Mouse (Mus musculus) cortical plate, adult 2 months (tissue): Measurements from ENCODE around the gene Aig1. TPM values are rescaled to one million over a fixed set of nuclear protein-coding genes. Genes with fewer than 3 reads are reported as not detected.
"Not testable (repeated sequence)": the region's sequence is repeated elsewhere in the genome, so short reads cannot be mapped to it uniquely, and the experiment has no call there.

Source experiments
- H3K27ac ChIP-seq: fragments of 200-500 bp; 2 replicates; pipeline ENCODE4 v1.5.1; 2012; ENCODE audit warnings: low read length, control low read depth, inconsistent platforms; ENCODE audit not compliant: insufficient read depth
- H3K4me1 ChIP-seq: fragments of 200-500 bp; 2 replicates; pipeline ENCODE4 v1.6.1; 2011; ENCODE audit warnings: low read length; ENCODE audit not compliant: control insufficient read depth, insufficient read depth
- H3K4me3 ChIP-seq: fragments of 200-500 bp; 2 replicates; pipeline ENCODE4 v1.5.1; 2011; ENCODE audit warnings: mild to moderate bottlenecking, low read length, control low read depth; ENCODE audit not compliant: insufficient read depth
- CTCF ChIP-seq: fragments of 200-500 bp; IDR thresholded peaks from 2 replicates; pipeline ENCODE4 v1.5.1; 2011; ENCODE audit warnings: mild to moderate bottlenecking, control low read depth, low read length; ENCODE audit not compliant: insufficient read depth; ENCODE audit errors: extremely low read depth
- POLR2A ChIP-seq: fragments of 200-500 bp; IDR thresholded peaks from 2 replicates; pipeline ENCODE4 v1.6.1; 2011; ENCODE audit warnings: mild to moderate bottlenecking, low read length, control low read depth; ENCODE audit not compliant: insufficient read depth; ENCODE audit errors: extremely low read depth
- polyA plus RNA-seq: library from polyadenylated mRNA; depleted of rRNA; stranded (reverse); fragments of >200 nt; gene quantifications from 2 replicates; pipeline ENCODE4 v1.2.3, GENCODE M21; 2012; rRNA removed

Aig1 gene
- 68.7 and 69.4 TPM in 2 replicates for polyA plus RNA-seq

- peak within 1 kb of the TSS; percentile 81 for H3K4me3 ChIP-seq
Measured at GRCm38 (mm10) chr10:13868371-13869321, at the start of gene Aig1. TSS of gene Aig1 (minus strand) at chr10:13868980.

DNA sequence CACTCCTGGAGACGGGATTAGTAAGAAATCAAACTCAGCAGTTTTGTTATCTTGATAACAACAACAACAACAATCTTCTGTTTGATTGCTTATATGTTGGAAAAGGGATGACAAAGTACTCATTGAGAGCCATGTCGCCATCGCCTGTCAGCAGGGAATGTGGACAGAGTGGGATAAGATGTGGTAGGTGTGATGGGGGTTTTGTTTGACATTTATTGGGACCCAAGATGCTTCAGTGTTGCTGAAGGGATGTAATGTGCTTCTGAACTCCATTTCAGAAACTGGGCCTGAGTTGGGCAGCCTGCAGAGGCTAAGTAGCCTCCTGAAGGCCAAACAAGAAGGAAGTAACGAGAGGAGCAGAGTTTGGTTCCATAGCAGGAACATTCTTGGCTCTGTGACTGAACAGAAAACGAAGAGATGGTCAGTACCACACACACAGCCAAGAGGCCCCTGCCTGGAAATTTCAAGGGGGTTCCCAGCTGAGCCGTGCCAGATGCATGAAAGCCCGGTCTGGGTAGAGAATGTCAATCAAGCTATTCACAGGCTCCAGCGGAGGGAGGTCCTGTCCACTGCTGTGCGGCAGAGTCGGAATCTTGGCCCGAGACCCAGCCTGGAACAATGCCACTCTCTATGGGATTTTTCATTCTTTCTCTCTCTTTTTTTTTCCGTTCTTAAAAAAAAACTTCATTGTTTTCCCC is 48.0 kb upstream of the Aig1 start:
- H3K27ac ChIP-seq: no peak overlapping the region
- peaks cover 1% of the 10 kb centered on the region; the same call in 1 of the 2 replicates for H3K4me1 ChIP-seq
- TF ChIP-seq CTCF (no peak), POLR2A (no peak)
- H3K4me3 ChIP-seq: no peak overlapping the region

More at GRCm38 (mm10) chr10:13868371-13869321, at the start of gene Aig1:
- TF ChIP-seq POLR2A: no peak
- no peak for TF ChIP-seq CTCF
- peaks cover 4% of the 10 kb centered on the region; the same call in 1 of the 2 replicates for H3K4me1 ChIP-seq
- H3K27ac ChIP-seq: peak within 1 kb of the TSS; percentile 74

- Histone ChIP-seq H3K4me3 (no peak overlapping the region), H3K4me1 (peaks cover 1% of the 10 kb centered on the region; the same call in 1 of the 2 replicates), H3K27ac (no peak overlapping the region)
- TF ChIP-seq CTCF (no peak), POLR2A (no peak)
Measured at GRCm38 (mm10) chr10:13915211-13915610, 46.4 kb upstream of the Aig1 start.

- Histone ChIP-seq H3K27ac (no peak overlapping the region), H3K4me3 (no peak overlapping the region), H3K4me1 (peaks cover 1% of the 10 kb centered on the region; the same call in 1 of the 2 replicates)
- TF ChIP-seq POLR2A (no peak), CTCF (no peak)
Measured at GRCm38 (mm10) chr10:13913689-13914088, 44.9 kb upstream of the Aig1 start.

- Histone ChIP-seq H3K4me1 (no peaks in the 10 kb centered on the region; the same call in 1 of the 2 replicates), H3K27ac (no peak overlapping the region), H3K4me3 (no peak overlapping the region)
- TF ChIP-seq POLR2A (no peak), CTCF (no peak)
Measured at GRCm38 (mm10) chr10:13906261-13906741, 37.5 kb upstream of the Aig1 start.

- Histone ChIP-seq H3K27ac (no peak overlapping the region), H3K4me3 (no peak overlapping the region), H3K4me1 (no peaks in the 10 kb centered on the region; the same call in 1 of the 2 replicates)
- no peak for TF ChIP-seq POLR2A
- TF ChIP-seq CTCF: no peak
Measured at GRCm38 (mm10) chr10:13905618-13906017, 36.8 kb upstream of the Aig1 start.

GRCm38 (mm10) chr10:13892762-13893161 is 24.0 kb upstream of the Aig1 start:
- not testable (repeated sequence) for H3K4me3 ChIP-seq, H3K27ac ChIP-seq, H3K4me1 ChIP-seq

GRCm38 (mm10) chr10:13882975-13883875 is 14.4 kb upstream of the Aig1 start:
- H3K4me1 ChIP-seq: no peaks in the 10 kb centered on the region
- no peak overlapping the region for H3K4me3 ChIP-seq
- TF ChIP-seq POLR2A (no peak), CTCF (no peak)
- H3K27ac ChIP-seq: no peak overlapping the region

DNA sequence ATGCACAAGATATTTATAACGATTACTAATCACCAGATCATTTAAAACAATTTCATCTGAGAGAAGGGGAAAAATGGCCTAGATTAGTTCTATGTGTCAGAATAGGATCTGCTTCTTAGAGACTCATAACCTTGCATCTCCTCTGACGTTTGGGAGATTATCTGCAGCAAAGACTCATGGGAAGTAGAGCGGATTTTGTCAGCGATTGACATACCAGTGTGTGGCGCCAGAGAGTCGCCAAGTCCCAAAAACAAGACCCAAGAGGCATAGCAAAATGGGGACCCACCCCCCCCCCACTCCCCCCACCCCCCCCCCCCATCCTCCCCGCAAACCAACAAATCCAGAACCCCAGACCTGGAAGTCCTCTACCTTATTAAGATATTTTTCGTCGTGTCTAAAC is 13.7 kb upstream of the Aig1 start:
- Histone ChIP-seq H3K4me1 (no peaks in the 10 kb centered on the region), H3K4me3 (no peak overlapping the region), H3K27ac (no peak overlapping the region)
- TF ChIP-seq CTCF (no peak), POLR2A (no peak)
